Mouse (Mus musculus): ENCODE data around the gene S1pr2.
"Not testable (repeated sequence)": the region's sequence is repeated elsewhere in the genome, so short reads cannot be mapped to it uniquely, and the experiment has no call there.

Gene S1pr2

GRCm38 (mm10) chr9:20976216-20976960, at the start of gene S1pr2:
TSS of gene S1pr2 (minus strand) at chr9:20976781.
- DNase-seq = peak; percentile 74 to 87

- no peak for DNase-seq
These were observed 48.8 kb upstream of the S1pr2 start for GRCm38 (mm10) chr9:21025258-21025810.

- no peak for DNase-seq
These were observed 46.1 kb upstream of the S1pr2 start for GRCm38 (mm10) chr9:21022726-21023125.

GRCm38 (mm10) chr9:21022288-21022687, 45.7 kb upstream of the S1pr2 start:
- no peak for DNase-seq

GRCm38 (mm10) chr9:21021363-21021762, 44.8 kb upstream of the S1pr2 start:
- no peak for DNase-seq

GRCm38 (mm10) chr9:21018600-21018999, 42.0 kb upstream of the S1pr2 start:
- DNase-seq = no peak

- no peak for DNase-seq
These were observed 40.6 kb upstream of the S1pr2 start for GRCm38 (mm10) chr9:21017177-21017575.

GRCm38 (mm10) chr9:21016331-21017176, 40.0 kb upstream of the S1pr2 start:
- peak in 1 of 2 experiments; percentile 52 for DNase-seq

GRCm38 (mm10) chr9:21015571-21016130, 39.1 kb upstream of the S1pr2 start, which contains the start of gene Icam1:
TSS of gene Icam1 (plus strand) at chr9:21015985.
- peak; percentile 90 to 93 for DNase-seq

- DNase-seq = peak; percentile 71 to 79
These were observed 38.4 kb upstream of the S1pr2 start for GRCm38 (mm10) chr9:21014691-21015570.

GRCm38 (mm10) chr9:21012368-21012767, 35.8 kb upstream of the S1pr2 start:
- DNase-seq = no peak

- DNase-seq = peak; percentile 52 to 65
These were observed 35.3 kb upstream of the S1pr2 start for GRCm38 (mm10) chr9:21011846-21012312.

- not testable (repeated sequence) for DNase-seq
These were observed 34.5 kb upstream of the S1pr2 start for GRCm38 (mm10) chr9:21010939-21011541.

- DNase-seq = no peak
These were observed 33.8 kb upstream of the S1pr2 start for GRCm38 (mm10) chr9:21010362-21010761.

GRCm38 (mm10) chr9:21008007-21008406, 31.4 kb upstream of the S1pr2 start:
- no peak for DNase-seq

- no peak for DNase-seq
These were observed 30.9 kb upstream of the S1pr2 start for GRCm38 (mm10) chr9:21007313-21007952.

GRCm38 (mm10) chr9:21002627-21003551, 26.3 kb upstream of the S1pr2 start, which contains the start of gene Mrpl4:
TSS of gene Mrpl4 (plus strand) at chr9:21002738.
- peak; percentile 86 to 94 for DNase-seq

GRCm38 (mm10) chr9:21002270-21002626, 25.7 kb upstream of the S1pr2 start:
- DNase-seq = no peak

- DNase-seq = no peak
These were observed 25.1 kb upstream of the S1pr2 start for GRCm38 (mm10) chr9:21001651-21002200.

All from kidney, postnatal 36 days (tissue).